Mouse (Mus musculus): ENCODE data around the gene Dab1.

- no peak for TF ChIP-seq CTCF (IDR thresholded peaks at IDR 0.05; ENCODE audit: insufficient read depth, low read depth, low read length)
- TF ChIP-seq POLR2A (IDR thresholded peaks at IDR 0.05; ENCODE audit: insufficient read depth, low read depth, low read length), result no peak
Observed at GRCm38 (mm10) chr4:104625316-104625715, 1006.2 kb downstream of the Dab1 start.

Measured in olfactory bulb, adult 2 months (tissue).